Mouse (Mus musculus) limb, embryonic 12.5 days (tissue): Measurements from ENCODE around the gene Nectin1. TPM values are rescaled to one million over a fixed set of nuclear protein-coding genes. Genes with fewer than 3 reads are reported as not detected.
A peak's percentile ranks its signal among the peaks of the same experiment; 100 is the strongest.

Experiments
- ATAC-seq: fragments of 200-750 bp; cut with Nextera tagmentation; 2 replicates; pipeline ENCODE4 v1.8.0; 2017; ENCODE audit warnings: low read depth, moderate TSS enrichment; ENCODE audit not compliant: insufficient number of reproducible peaks, insufficient read depth, low FRiP score, low TSS enrichment
- H3K27ac ChIP-seq: fragments of 300-500 bp; sonication (generic); 2 replicates; pipeline ENCODE4 v1.5.1; 2016; ENCODE audit warnings: mild to moderate bottlenecking, moderate library complexity
- H3K27me3 ChIP-seq: fragments of 300-500 bp; sonication (generic); 2 replicates; pipeline ENCODE4 v1.6.1; 2016; ENCODE audit warnings: mild to moderate bottlenecking, moderate library complexity
- H3K36me3 ChIP-seq: fragments of 300-500 bp; sonication (generic); 2 replicates; pipeline ENCODE4 v1.6.1; 2016; ENCODE audit warnings: mild to moderate bottlenecking, moderate library complexity
- H3K4me1 ChIP-seq: fragments of 300-500 bp; sonication (generic); replicated peaks from 2 replicates; pipeline ENCODE4 v1.6.1; 2016
- H3K4me2 ChIP-seq: fragments of 300-500 bp; sonication (generic); 2 replicates; pipeline ENCODE4 v1.6.1; 2016; ENCODE audit warnings: mild to moderate bottlenecking, moderate library complexity
- H3K4me3 ChIP-seq: fragments of 300-500 bp; sonication (generic); replicated peaks from 2 replicates; pipeline ENCODE4 v1.5.1; 2016; ENCODE audit warnings: mild to moderate bottlenecking
- H3K9ac ChIP-seq: fragments of 300-500 bp; sonication (generic); replicated peaks from 2 replicates; pipeline ENCODE4 v1.6.1; 2016; ENCODE audit warnings: mild to moderate bottlenecking, moderate library complexity
- H3K9me3 ChIP-seq: fragments of 300-500 bp; sonication (generic); 2 replicates; pipeline ENCODE4 v1.6.1; 2016; ENCODE audit warnings: mild to moderate bottlenecking, moderate library complexity
- WGBS: fragments of 180-500 bp; shearing (Covaris S2); methylation state at CpG from one replicate; pipeline ENCODE4 v1.1.7; 2016; 5-methylcytosine and 5-hydroxymethylcytosine counted together
- polyA plus RNA-seq: library from polyadenylated mRNA; unstranded; fragments of >200 nt; fragmentation: Nextera tagmentation; extraction: Ambion mirVana; gene quantifications from 2 replicates; pipeline ENCODE4 v1.2.1, GENCODE M21; 2016

The Nectin1 gene
- polyA plus RNA-seq, 1 experiment from 2014 or later: 5.5 TPM

GRCm38 (mm10) chr9:43843711-43844127 lies 99.9 kb downstream of the Nectin1 start:
- Histone ChIP-seq H3K4me3 (no peak overlapping the region), H3K27ac (no peak overlapping the region), H3K9me3 (no peaks in the 10 kb centered on the region), H3K36me3 (no peaks in the 10 kb centered on the region), H3K4me2 (no peak overlapping the region), H3K9ac (no peak overlapping the region), H3K27me3 (peaks cover 42% of the 10 kb centered on the region), H3K4me1 (peaks cover 27% of the 10 kb centered on the region)
- no peak for ATAC-seq
- 0% methylated on average over 3 of the region's 3 CpGs for WGBS

GRCm38 (mm10) chr9:43845660-43846455 lies 102.1 kb downstream of the Nectin1 start:
- no peak overlapping the region for H3K27ac ChIP-seq
- peaks cover 25% of the 10 kb centered on the region for H3K4me1 ChIP-seq
- no peak overlapping the region for H3K4me3 ChIP-seq
- ATAC-seq: no peak
- WGBS: 8% methylated on average over 17 of the region's 17 CpGs
- H3K9ac ChIP-seq: no peak overlapping the region
- no peaks in the 10 kb centered on the region for H3K9me3 ChIP-seq
- H3K4me2 ChIP-seq: peak overlapping the region; percentile 32
- peaks cover 42% of the 10 kb centered on the region for H3K27me3 ChIP-seq
- no peaks in the 10 kb centered on the region for H3K36me3 ChIP-seq

GRCm38 (mm10) chr9:43847861-43848260 lies 104.1 kb downstream of the Nectin1 start:
- no peaks in the 10 kb centered on the region for H3K36me3 ChIP-seq
- H3K27me3 ChIP-seq: peaks cover 36% of the 10 kb centered on the region
- no peaks in the 10 kb centered on the region for H3K9me3 ChIP-seq
- 50% methylated on average over 5 of the region's 5 CpGs for WGBS
- no peak overlapping the region for H3K4me3 ChIP-seq
- H3K27ac ChIP-seq: no peak overlapping the region
- H3K4me1 ChIP-seq: peaks cover 22% of the 10 kb centered on the region
- H3K4me2 ChIP-seq: no peak overlapping the region
- no peak overlapping the region for H3K9ac ChIP-seq
- ATAC-seq: no peak

- H3K9ac ChIP-seq: no peak overlapping the region
- 81% methylated on average over 8 of the region's 8 CpGs for WGBS
- no peaks in the 10 kb centered on the region for H3K36me3 ChIP-seq
- H3K4me3 ChIP-seq: no peak overlapping the region
- no peak overlapping the region for H3K27ac ChIP-seq
- peaks cover 17% of the 10 kb centered on the region for H3K27me3 ChIP-seq
- no peak overlapping the region for H3K4me2 ChIP-seq
- ATAC-seq: no peak
- peaks cover 12% of the 10 kb centered on the region for H3K4me1 ChIP-seq
- H3K9me3 ChIP-seq: no peaks in the 10 kb centered on the region
Observed at GRCm38 (mm10) chr9:43850281-43850680, 106.5 kb downstream of the Nectin1 start.

GRCm38 (mm10) chr9:43851154-43851553 lies 107.4 kb downstream of the Nectin1 start:
- Histone ChIP-seq H3K4me2 (no peak overlapping the region), H3K36me3 (no peaks in the 10 kb centered on the region), H3K9ac (no peak overlapping the region), H3K4me3 (no peak overlapping the region), H3K27ac (no peak overlapping the region), H3K27me3 (peaks cover 8% of the 10 kb centered on the region; the same call in 1 of the 2 replicates), H3K9me3 (no peaks in the 10 kb centered on the region), H3K4me1 (peaks cover 5% of the 10 kb centered on the region)
- WGBS: 65% methylated on average over 7 of the region's 7 CpGs
- no peak for ATAC-seq

DNA sequence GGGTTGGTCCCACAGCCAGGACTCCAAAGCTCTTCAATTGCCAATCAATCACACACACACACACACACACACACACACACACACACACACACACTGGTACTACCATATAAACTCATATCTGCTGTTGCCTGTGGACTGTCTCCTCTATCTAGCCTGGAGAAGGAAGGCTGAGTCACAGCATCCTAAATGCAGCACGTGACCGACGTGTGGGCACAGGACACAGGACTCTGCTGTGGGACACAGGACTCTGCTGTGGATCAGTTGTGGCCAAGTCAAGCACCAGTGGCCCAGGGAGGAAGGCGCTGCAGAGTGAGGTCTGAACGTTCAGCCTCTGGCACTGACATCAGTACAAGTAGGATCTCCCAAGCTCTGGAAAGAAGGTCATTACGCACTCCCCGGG lies 112.1 kb downstream of the Nectin1 start:
- no peak for ATAC-seq
- H3K4me3 ChIP-seq: no peak overlapping the region
- H3K9ac ChIP-seq: no peak overlapping the region
- H3K27me3 ChIP-seq: peaks cover 2% of the 10 kb centered on the region
- 0 out of 2 replicates have a peak, but pooled peaks cover 3% of the 10 kb centered on the region for H3K4me1 ChIP-seq
- H3K4me2 ChIP-seq: no peak overlapping the region
- no peaks in the 10 kb centered on the region for H3K36me3 ChIP-seq
- 84% methylated on average over 7 of the region's 7 CpGs for WGBS
- H3K9me3 ChIP-seq: no peaks in the 10 kb centered on the region
- no peak overlapping the region for H3K27ac ChIP-seq
